Mouse (Mus musculus) ES-E14 (cell line): ENCODE data around the gene Pts. TPM values are rescaled to one million over a fixed set of nuclear protein-coding genes. Genes with fewer than 3 reads are reported as not detected.

ENCODE experiments used
- DNase-seq: peaks from one replicate; pipeline ENCODE4 v3.0.0-alpha.2; 2013; ENCODE audit warnings: low read depth, low spot score
- H3K27ac ChIP-seq: 2 replicates; pipeline ENCODE4 v1.5.1; 2012; ENCODE audit warnings: low read depth, mild to moderate bottlenecking, low read length, moderate library complexity, mixed read lengths; ENCODE audit not compliant: poor library complexity, insufficient read depth, severe bottlenecking
- H3K36me3 ChIP-seq: 2 replicates; pipeline ENCODE4 v1.6.1; 2012; ENCODE audit warnings: mild to moderate bottlenecking, low read length, moderate library complexity, mixed read lengths; ENCODE audit not compliant: control insufficient read depth, poor library complexity, insufficient read depth, severe bottlenecking
- H3K4me1 ChIP-seq, 2 experiments: fragments of 150-350 bp in 1 of 2; sonication (generic) in 1 of 2; 2 replicates each; pipeline ENCODE4 v1.6.1; 2012; ENCODE audit warnings: low read length in 2 of 2, mild to moderate bottlenecking in 1 of 2, mixed read lengths in 1 of 2; ENCODE audit not compliant: control insufficient read depth in 2 of 2, insufficient read depth in 2 of 2, poor library complexity in 1 of 2
- H3K4me3 ChIP-seq, 2 experiments: fragments of 150-350 bp in 1 of 2; sonication (generic) in 1 of 2; 2 replicates each; pipeline ENCODE4 v1.5.1; 2012; ENCODE audit warnings: low read length in 2 of 2, low read depth in 1 of 2, mild to moderate bottlenecking in 1 of 2, mixed read lengths in 1 of 2; ENCODE audit not compliant: insufficient read depth in 1 of 2, poor library complexity in 1 of 2, severe bottlenecking in 1 of 2
- H3K9ac ChIP-seq: 2 replicates; pipeline ENCODE4 v1.6.1; 2012; ENCODE audit warnings: low read depth, mild to moderate bottlenecking, low read length, mixed read lengths; ENCODE audit not compliant: poor library complexity, insufficient read depth, severe bottlenecking
- H3K9me3 ChIP-seq: fragments of 150-350 bp; sonication (generic); 2 replicates; pipeline ENCODE4 v1.6.1; 2012; ENCODE audit warnings: low read depth, mild to moderate bottlenecking, low read length; ENCODE audit not compliant: control insufficient read depth, insufficient read depth
- CHD2 ChIP-seq: IDR thresholded peaks from 2 replicates; pipeline ENCODE4 v1.6.1; 2014; ENCODE audit warnings: mild to moderate bottlenecking, low read depth, low read length, inconsistent platforms
- HCFC1 ChIP-seq: IDR thresholded peaks from 2 replicates; pipeline ENCODE4 v1.6.1; 2012; ENCODE audit warnings: low read length, inconsistent platforms, borderline replicate concordance; ENCODE audit not compliant: insufficient read depth
- MAFK ChIP-seq: IDR thresholded peaks from 2 replicates; pipeline ENCODE4 v1.6.1; 2014; ENCODE audit warnings: mild to moderate bottlenecking, low read depth, low read length, inconsistent platforms; ENCODE audit not compliant: insufficient read depth
- ZC3H11A ChIP-seq: IDR thresholded peaks from 2 replicates; pipeline ENCODE4 v1.6.1; 2012; ENCODE audit warnings: low read depth, mild to moderate bottlenecking, inconsistent platforms, low read length, borderline replicate concordance
- ZNF384 ChIP-seq: IDR thresholded peaks from 2 replicates; pipeline ENCODE4 v1.6.1; 2012; ENCODE audit warnings: low read depth, low read length, inconsistent platforms
- in situ Hi-C, 2 experiments: fragments of 600-800 bp; cut with MboI; formaldehyde crosslinking; loops; one replicate each; pipeline ENCODE4 v1.15.1; 2025; ENCODE audit warnings: low sequenced_read_pairs in 2 of 2, inconsistent platforms in 1 of 2; ENCODE audit not compliant: unreplicated experiment in 2 of 2
- total RNA-seq: library from RNA; depleted of rRNA; stranded (reverse); fragments of 300-350 nt; gene quantifications from 2 replicates; pipeline ENCODE4 v1.2.3, GENCODE M21; 2012

The Pts gene
- total RNA-seq, 1 experiment = 6.8 TPM

DNA sequence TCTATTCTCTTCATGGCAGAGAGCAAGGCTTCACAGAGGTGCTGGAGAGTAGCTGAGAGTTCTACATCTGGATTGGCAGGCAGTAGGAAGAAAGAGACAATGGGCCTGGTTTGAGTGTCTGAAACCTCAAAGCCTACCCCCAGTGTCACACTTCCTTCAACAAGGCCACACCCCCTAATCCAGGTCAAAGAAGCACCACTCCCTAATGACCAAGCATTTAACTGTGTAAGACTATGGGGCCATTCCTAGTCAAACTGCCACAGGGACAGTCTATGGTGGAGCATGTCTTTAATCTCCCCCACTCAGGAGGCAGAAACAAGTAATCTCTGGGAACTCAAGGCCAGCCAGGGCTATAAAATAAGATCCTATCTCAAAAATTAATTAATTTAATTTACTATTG is 37.7 kb downstream of the Pts start:
- Histone ChIP-seq H3K4me1 (peaks cover 14 to 19% of the 10 kb centered on the region in 2 experiments; a peak in 3 of 4 replicates), H3K27ac (no peak overlapping the region), H3K9me3 (no peaks in the 10 kb centered on the region), H3K36me3 (no peaks in the 10 kb centered on the region), H3K9ac (no peak overlapping the region), H3K4me3 (no peak overlapping the region)
- in situ Hi-C loops = no loop called here
- DNase-seq = no peak
- no peak for TF ChIP-seq MAFK
- no peak for TF ChIP-seq ZNF384
- TF ChIP-seq HCFC1 = no peak
- no peak for TF ChIP-seq CHD2
- TF ChIP-seq ZC3H11A = no peak

GRCm38 (mm10) chr9:50485521-50485920 is 43.0 kb downstream of the Pts start:
- H3K9ac ChIP-seq = no peak overlapping the region
- H3K4me3 ChIP-seq = no peak overlapping the region
- DNase-seq = no peak
- in situ Hi-C loops = no loop called here
- TF ChIP-seq ZC3H11A = no peak
- no peak for TF ChIP-seq MAFK
- no peak for TF ChIP-seq CHD2
- TF ChIP-seq HCFC1 = no peak
- no peak for TF ChIP-seq ZNF384
- H3K27ac ChIP-seq = no peak overlapping the region
- H3K36me3 ChIP-seq = no peaks in the 10 kb centered on the region
- H3K4me1 ChIP-seq = peaks cover 0 to 3% of the 10 kb centered on the region in 2 experiments; a peak in 1 of 4 replicates
- H3K9me3 ChIP-seq = no peaks in the 10 kb centered on the region

DNA sequence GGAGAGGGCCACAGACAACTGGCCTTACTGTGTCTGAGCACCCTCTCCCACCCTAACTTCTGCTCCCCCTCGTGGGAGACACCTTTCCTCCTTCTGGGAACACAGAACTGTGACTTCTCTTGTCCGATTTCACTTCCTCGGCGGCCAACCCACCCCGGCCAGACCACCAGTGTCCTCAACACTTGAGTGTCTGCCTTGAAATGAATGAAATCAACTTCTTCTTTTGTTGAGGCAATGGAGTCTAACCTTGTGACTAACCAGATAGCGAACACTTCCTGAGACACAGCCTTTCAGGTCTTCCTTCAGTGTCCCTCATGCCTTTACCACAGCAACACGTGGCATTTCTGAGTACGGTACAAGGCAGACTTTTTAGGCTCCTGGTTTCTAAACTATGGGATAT is 45.8 kb downstream of the Pts start:
- peaks cover 3 to 8% of the 10 kb centered on the region in 2 experiments; a peak in 2 of 4 replicates for H3K4me1 ChIP-seq
- H3K27ac ChIP-seq = no peak overlapping the region
- in situ Hi-C loops = no loop called here
- no peak for DNase-seq
- H3K9me3 ChIP-seq = no peaks in the 10 kb centered on the region
- no peak for TF ChIP-seq CHD2
- TF ChIP-seq ZNF384 = no peak
- TF ChIP-seq MAFK = no peak
- H3K36me3 ChIP-seq = no peaks in the 10 kb centered on the region
- no peak overlapping the region for H3K4me3 ChIP-seq
- H3K9ac ChIP-seq = no peak overlapping the region

- Histone ChIP-seq H3K9ac (no peak overlapping the region), H3K9me3 (no peaks in the 10 kb centered on the region), H3K36me3 (no peaks in the 10 kb centered on the region), H3K27ac (no peak overlapping the region), H3K4me3 (no peak overlapping the region), H3K4me1 (peaks cover 0 to 8% of the 10 kb centered on the region in 2 experiments; a peak in 1 of 4 replicates)
- in situ Hi-C loops = no loop called here
- no peak for DNase-seq
- TF ChIP-seq HCFC1 (no peak), CHD2 (no peak), ZNF384 (no peak), MAFK (no peak), ZC3H11A (no peak)
These were observed 49.0 kb downstream of the Pts start for GRCm38 (mm10) chr9:50479476-50479875.

GRCm38 (mm10) chr9:50478826-50479225 is 49.7 kb downstream of the Pts start:
- Histone ChIP-seq H3K36me3 (no peaks in the 10 kb centered on the region), H3K4me1 (peaks cover 0 to 8% of the 10 kb centered on the region in 2 experiments; a peak in 1 of 4 replicates), H3K27ac (no peak overlapping the region), H3K4me3 (no peak overlapping the region), H3K9me3 (no peaks in the 10 kb centered on the region), H3K9ac (no peak overlapping the region)
- no peak for TF ChIP-seq CHD2
- TF ChIP-seq MAFK = no peak
- TF ChIP-seq ZC3H11A = no peak
- no peak for TF ChIP-seq HCFC1
- no peak for TF ChIP-seq ZNF384
- in situ Hi-C loops = no loop called here
- DNase-seq = no peak
